Mouse (Mus musculus): ENCODE results near the gene Arhgap20. TPM values are rescaled to one million over a fixed set of nuclear protein-coding genes. Genes with fewer than 3 reads are reported as not detected.

Arhgap20 gene
- under 1 TPM in 1 of 2 experiments, not detected in 1; 0.17 TPM for polyA plus RNA-seq (2012; fragmentation: generic; extraction: Trizol)

DNA sequence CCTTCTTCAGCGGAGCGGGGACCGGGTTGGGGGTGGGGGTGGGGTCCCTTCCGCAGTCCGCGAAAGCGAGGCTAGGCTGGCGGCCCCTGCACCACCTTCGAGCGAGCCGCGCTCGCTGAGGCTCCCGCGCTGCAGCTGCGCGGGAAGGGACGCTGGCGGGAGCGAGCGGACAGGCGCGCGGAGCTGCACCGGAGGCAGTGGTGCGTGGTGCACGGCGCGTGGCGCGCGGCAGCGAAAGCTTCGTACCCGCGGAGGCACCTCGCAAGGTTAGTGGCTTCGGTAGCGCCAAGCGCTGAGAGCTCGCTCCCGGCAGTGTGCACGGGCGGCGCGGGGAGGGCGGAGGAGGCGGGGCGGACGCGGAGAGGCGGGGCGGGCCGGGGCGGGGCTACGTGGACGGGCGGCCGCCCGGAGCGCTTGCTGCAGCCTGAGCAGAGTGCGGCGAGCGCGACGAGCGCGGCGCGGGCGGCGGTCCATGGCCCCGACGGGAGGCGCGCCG is at the start of gene Arhgap20:
TSS of gene Arhgap20 (plus strand) at position 417 of the 496 bp plus-strand sequence.

Other genes starting within 250 kb of the Arhgap20 start
- 10 to 100 TPM; 18.4 to 32.0 TPM for gene Fdx1, start 198.2 kb downstream of the Arhgap20 start, polyA plus RNA-seq (2012; fragmentation: generic; extraction: Trizol)